Mouse (Mus musculus): ENCODE data around the gene 1810049J17Rik.
"Not testable (repeated sequence)": the region's sequence is repeated elsewhere in the genome, so short reads cannot be mapped to it uniquely, and the experiment has no call there.

Gene 1810049J17Rik

GRCm38 (mm10) chr15:12321788-12322621 is at the start of gene 1810049J17Rik:
TSS of gene 1810049J17Rik (minus strand) at chr15:12321899.
- in situ Hi-C loops (cut with MboI, MseI) = loop anchor here in 1 of 2 experiments (25.0 kb wide), 1 partner anchor 335 kb away; the partner anchor contains the start of gene Sub1

- in situ Hi-C loops (cut with MboI, MseI) = loop anchor here (5.0 kb wide), 5 partner anchors 71 to 426 kb away; no protein-coding TSS in a partner anchor
These were observed 49.5 kb upstream of the 1810049J17Rik start for GRCm38 (mm10) chr15:12371183-12371582.

- in situ Hi-C loops (cut with MboI, MseI) = loop anchor here (5.0 kb wide), 5 partner anchors 72 to 427 kb away; no protein-coding TSS in a partner anchor
These were observed 48.4 kb upstream of the 1810049J17Rik start for GRCm38 (mm10) chr15:12370096-12370495.

GRCm38 (mm10) chr15:12368850-12369249 is 47.2 kb upstream of the 1810049J17Rik start:
- in situ Hi-C loops (cut with MboI, MseI) = no loop called here

- in situ Hi-C loops (cut with MboI, MseI) = no loop called here
These were observed 46.7 kb upstream of the 1810049J17Rik start for GRCm38 (mm10) chr15:12368357-12368756.

- in situ Hi-C loops (cut with MboI, MseI) = no loop called here
These were observed 45.8 kb upstream of the 1810049J17Rik start for GRCm38 (mm10) chr15:12367306-12368080.

GRCm38 (mm10) chr15:12366580-12367305 is 45.0 kb upstream of the 1810049J17Rik start:
- in situ Hi-C loops (cut with MboI, MseI) = not testable (repeated sequence)

GRCm38 (mm10) chr15:12366072-12366469 is 44.4 kb upstream of the 1810049J17Rik start:
- in situ Hi-C loops (cut with MboI, MseI) = no loop called here

GRCm38 (mm10) chr15:12365416-12366071 is 43.8 kb upstream of the 1810049J17Rik start:
- in situ Hi-C loops (cut with MboI, MseI) = no loop called here

- in situ Hi-C loops (cut with MboI, MseI) = no loop called here
These were observed 42.4 kb upstream of the 1810049J17Rik start for GRCm38 (mm10) chr15:12364096-12364495.

- in situ Hi-C loops (cut with MboI, MseI) = no loop called here
These were observed 41.0 kb upstream of the 1810049J17Rik start for GRCm38 (mm10) chr15:12362701-12363040.

GRCm38 (mm10) chr15:12362001-12362700 is 40.5 kb upstream of the 1810049J17Rik start:
- in situ Hi-C loops (cut with MboI, MseI) = no loop called here

- in situ Hi-C loops (cut with MboI, MseI) = no loop called here
These were observed 39.0 kb upstream of the 1810049J17Rik start for GRCm38 (mm10) chr15:12360519-12361212.

GRCm38 (mm10) chr15:12358384-12358783 is 36.7 kb upstream of the 1810049J17Rik start:
- in situ Hi-C loops (cut with MboI, MseI) = no loop called here

- in situ Hi-C loops (cut with MboI, MseI) = no loop called here
These were observed 35.8 kb upstream of the 1810049J17Rik start for GRCm38 (mm10) chr15:12357459-12357858.

GRCm38 (mm10) chr15:12355907-12356306 is 34.2 kb upstream of the 1810049J17Rik start:
- in situ Hi-C loops (cut with MboI, MseI) = no loop called here

GRCm38 (mm10) chr15:12355261-12355660 is 33.6 kb upstream of the 1810049J17Rik start:
- in situ Hi-C loops (cut with MboI, MseI) = no loop called here

GRCm38 (mm10) chr15:12354281-12354810 is 32.6 kb upstream of the 1810049J17Rik start:
- in situ Hi-C loops (cut with MboI, MseI) = no loop called here

- in situ Hi-C loops (cut with MboI, MseI) = no loop called here
These were observed 29.8 kb upstream of the 1810049J17Rik start for GRCm38 (mm10) chr15:12351470-12351869.

- in situ Hi-C loops (cut with MboI, MseI) = no loop called here
These were observed 28.1 kb upstream of the 1810049J17Rik start for GRCm38 (mm10) chr15:12349840-12350239.
